Mouse (Mus musculus): ENCODE measurements around the gene Defb9. TPM values are rescaled to one million over a fixed set of nuclear protein-coding genes. Genes with fewer than 3 reads are reported as not detected.
"Not testable (repeated sequence)": the region's sequence is repeated elsewhere in the genome, so short reads cannot be mapped to it uniquely, and the experiment has no call there.

Gene Defb9
- not detected for polyA plus RNA-seq (2021)

DNA sequence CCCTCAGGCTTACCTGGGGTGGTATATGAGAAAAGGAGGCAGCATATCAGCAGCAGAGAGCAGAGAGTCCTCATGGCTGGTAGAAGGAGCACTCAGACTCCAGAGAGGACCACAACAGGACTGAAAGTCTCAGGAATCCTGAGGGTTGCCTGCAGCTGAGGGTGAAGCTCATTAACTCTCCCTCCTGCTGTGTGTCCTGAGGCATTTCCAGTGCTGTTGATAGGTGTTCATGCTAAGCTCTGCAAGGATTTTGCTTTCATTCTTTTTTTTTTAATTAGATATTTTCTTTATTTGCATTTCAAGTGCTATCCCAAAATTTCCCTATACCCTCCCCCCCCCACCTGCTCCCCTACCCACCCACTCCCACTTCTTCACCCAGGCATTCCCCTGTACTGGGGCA lies at the start of gene Defb9:
Gene Defb9, minus strand, starts transcription at position 101 of the 400 bp plus-strand sequence.
- CTCF ChIA-PET; DNase-seq (ENCODE audit: low read depth, low spot score); POLR2A ChIA-PET; in situ Hi-C loops (cut with MboI; ENCODE audit: low pct_unique_long_range_greater_than_20kb); H3K27me3 ChIP-seq; ATAC-seq: not testable (repeated sequence)

GRCm38 (mm10) chr8:21932610-21933009 lies 47.4 kb upstream of the Defb9 start, which contains the start of gene Defb15:
Gene Defb15, minus strand, starts transcription at chr8:21932710.
- CTCF ChIA-PET = no interaction called here
- no peak for DNase-seq (ENCODE audit: low read depth, low spot score)
- TF ChIP-seq CTCF (IDR thresholded peaks at IDR 0.05) = no peak
- in situ Hi-C loops (cut with MboI; ENCODE audit: low pct_unique_long_range_greater_than_20kb) = no loop called here
- H3K27me3 ChIP-seq = peaks cover 4% of the 10 kb centered on the region
- no peak for ATAC-seq
- POLR2A ChIA-PET = no interaction called here

DNA sequence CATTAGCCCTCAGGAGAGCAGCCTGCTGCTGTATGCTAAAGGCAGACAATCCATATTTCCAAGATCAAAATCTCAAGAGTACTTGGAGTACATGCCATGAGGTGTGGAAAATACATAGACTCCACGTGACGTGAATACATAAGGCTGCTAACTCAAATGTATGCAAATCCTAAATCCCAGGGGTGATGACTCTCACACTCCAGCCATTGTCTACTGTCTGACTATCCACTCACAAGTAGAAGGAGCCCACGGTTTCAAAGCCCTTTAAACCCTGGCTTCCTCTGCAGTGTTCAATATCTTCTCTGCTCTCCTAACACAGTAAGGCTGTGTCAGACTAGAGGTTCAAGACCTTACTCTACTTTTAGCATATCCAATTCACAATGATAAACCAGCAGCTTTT lies 45.5 kb upstream of the Defb9 start:
- ATAC-seq; in situ Hi-C loops (cut with MboI; ENCODE audit: low pct_unique_long_range_greater_than_20kb); POLR2A ChIA-PET; DNase-seq (ENCODE audit: low read depth, low spot score); CTCF ChIA-PET; H3K27me3 ChIP-seq: not testable (repeated sequence)

- no peaks in the 10 kb centered on the region for H3K27me3 ChIP-seq
Observed at GRCm38 (mm10) chr8:21915625-21916024, 30.4 kb upstream of the Defb9 start.

GRCm38 (mm10) chr8:21912554-21912953 lies 27.3 kb upstream of the Defb9 start:
- CTCF ChIA-PET = no interaction called here
- TF ChIP-seq CTCF (IDR thresholded peaks at IDR 0.05) = no peak
- no peaks in the 10 kb centered on the region for H3K27me3 ChIP-seq
- POLR2A ChIA-PET = no interaction called here
- in situ Hi-C loops (cut with MboI; ENCODE audit: low pct_unique_long_range_greater_than_20kb) = loop anchor here (10.0 kb wide), 1 partner anchor 62 kb away; no protein-coding TSS in a partner anchor
- DNase-seq (ENCODE audit: low read depth, low spot score) (no peak), ATAC-seq (no peak)

More at GRCm38 (mm10) chr8:21915625-21916024, 30.4 kb upstream of the Defb9 start:
- CTCF ChIA-PET = interaction anchor here (1.1 kb wide), 1 partner anchor 18 kb away, joined by 3 read pairs; no protein-coding TSS in a partner anchor
- DNase-seq (ENCODE audit: low read depth, low spot score) (no peak), ATAC-seq (no peak)
- in situ Hi-C loops (cut with MboI; ENCODE audit: low pct_unique_long_range_greater_than_20kb) = loop anchor here (10.0 kb wide), 1 partner anchor 59 kb away; no protein-coding TSS in a partner anchor
- POLR2A ChIA-PET = no interaction called here
- no peak for TF ChIP-seq CTCF (IDR thresholded peaks at IDR 0.05)

- ATAC-seq = no peak
- ChIA-PET POLR2A (no interaction called here), CTCF (no interaction called here)
- TF ChIP-seq CTCF (IDR thresholded peaks at IDR 0.05) = no peak
- no peaks in the 10 kb centered on the region for H3K27me3 ChIP-seq
- DNase-seq (ENCODE audit: low read depth, low spot score) = no peak
- in situ Hi-C loops (cut with MboI; ENCODE audit: low pct_unique_long_range_greater_than_20kb) = loop anchor here (10.0 kb wide), 1 partner anchor 63 kb away; no protein-coding TSS in a partner anchor
Observed at GRCm38 (mm10) chr8:21911931-21912330, 26.7 kb upstream of the Defb9 start.

GRCm38 (mm10) chr8:21906290-21906689 lies 21.1 kb upstream of the Defb9 start, which contains the start of gene Defb11:
Gene Defb11, minus strand, starts transcription at chr8:21906412.
- DNase-seq (ENCODE audit: low read depth, low spot score); POLR2A ChIA-PET; H3K27me3 ChIP-seq; CTCF ChIA-PET; ATAC-seq; in situ Hi-C loops (cut with MboI; ENCODE audit: low pct_unique_long_range_greater_than_20kb): not testable (repeated sequence)

DNA sequence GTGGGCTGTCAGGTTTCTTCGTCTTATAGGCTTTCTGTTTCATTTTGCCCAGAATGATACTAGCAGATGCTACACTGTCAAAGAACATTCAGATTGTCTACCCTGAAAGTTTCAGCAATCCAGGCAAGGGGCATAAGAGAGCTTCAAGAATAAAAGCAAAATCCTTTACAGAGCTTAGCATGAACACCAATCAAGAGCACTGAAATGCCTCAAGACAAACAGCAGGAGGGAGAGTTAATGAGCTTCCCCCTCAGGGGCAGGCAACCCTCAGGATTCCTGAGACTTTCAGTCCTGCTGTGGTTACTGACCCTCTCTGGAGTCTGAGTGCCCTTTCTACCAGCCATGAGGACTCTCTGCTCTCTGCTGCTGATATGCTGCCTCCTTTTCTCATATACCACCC lies 26.6 kb downstream of the Defb9 start, which contains the start of gene Defb10:
Gene Defb10, plus strand, starts transcription at position 316 of the 400 bp plus-strand sequence.
- DNase-seq (ENCODE audit: low read depth, low spot score); ATAC-seq; POLR2A ChIA-PET; H3K27me3 ChIP-seq; in situ Hi-C loops (cut with MboI; ENCODE audit: low pct_unique_long_range_greater_than_20kb): not testable (repeated sequence)
- CTCF ChIA-PET = interaction anchor here (1.2 kb wide), 1 partner anchor 10 kb away, joined by 5 read pairs; no protein-coding TSS in a partner anchor

Other genes with a start within 250 kb of the Defb9 start
- gene Defa17, start 229.6 kb downstream of the Defb9 start, polyA plus RNA-seq (2021) = not detected
- not detected for gene Defa34, start 219.6 kb downstream of the Defb9 start, polyA plus RNA-seq (2021)
- gene AY761184, start 181.8 kb downstream of the Defb9 start, polyA plus RNA-seq (2021) = not detected
- not detected for gene Defa24, start 150.9 kb downstream of the Defb9 start, polyA plus RNA-seq (2021)
- gene Defb50, start 61.9 kb downstream of the Defb9 start, polyA plus RNA-seq (2021) = not detected
- gene Defb2, start 45.5 kb downstream of the Defb9 start, polyA plus RNA-seq (2021) = not detected
- gene Defb10, start 26.5 kb downstream of the Defb9 start, polyA plus RNA-seq (2021) = not detected
- not detected for gene Defb11, start 21.0 kb upstream of the Defb9 start, polyA plus RNA-seq (2021)
- not detected for gene Defb15, start 47.3 kb upstream of the Defb9 start, polyA plus RNA-seq (2021)
- not detected for gene Defb35, start 52.9 kb upstream of the Defb9 start, polyA plus RNA-seq (2021)
- gene Defb13, start 61.3 kb upstream of the Defb9 start, polyA plus RNA-seq (2021) = not detected
- not detected for gene Fam90a1a, start 73.3 kb upstream of the Defb9 start, polyA plus RNA-seq (2021)
- gene Ccdc70, start 84.4 kb upstream of the Defb9 start, polyA plus RNA-seq (2021) = not detected
- 0.32 TPM for gene Atp7b, start 174.9 kb upstream of the Defb9 start, polyA plus RNA-seq (2021)
- gene Alg11, start 175.3 kb upstream of the Defb9 start, polyA plus RNA-seq (2021) = 13.7 TPM
- 3.4 TPM for gene Nek5, start 239.6 kb upstream of the Defb9 start, polyA plus RNA-seq (2021)

Measured in Patski (cell line).